Mouse (Mus musculus) v-Abl transformed pro-B cells (cell line): ENCODE measurements around the gene Zc3hav1.
"Not testable (repeated sequence)": the region's sequence is repeated elsewhere in the genome, so short reads cannot be mapped to it uniquely, and the experiment has no call there.

Experiments
- in situ Hi-C, 2 experiments: fragments of 400-800 bp; cut with MboI; formaldehyde crosslinking; loops; one replicate each; pipeline ENCODE4 v1.15.1; 2025; ENCODE audit not compliant: unreplicated experiment in 2 of 2

Zc3hav1 gene

GRCm38 (mm10) chr6:38353811-38354722 is at the start of gene Zc3hav1:
TSS of gene Zc3hav1 (minus strand) at chr6:38354603.
- in situ Hi-C loops = no loop called here

DNA sequence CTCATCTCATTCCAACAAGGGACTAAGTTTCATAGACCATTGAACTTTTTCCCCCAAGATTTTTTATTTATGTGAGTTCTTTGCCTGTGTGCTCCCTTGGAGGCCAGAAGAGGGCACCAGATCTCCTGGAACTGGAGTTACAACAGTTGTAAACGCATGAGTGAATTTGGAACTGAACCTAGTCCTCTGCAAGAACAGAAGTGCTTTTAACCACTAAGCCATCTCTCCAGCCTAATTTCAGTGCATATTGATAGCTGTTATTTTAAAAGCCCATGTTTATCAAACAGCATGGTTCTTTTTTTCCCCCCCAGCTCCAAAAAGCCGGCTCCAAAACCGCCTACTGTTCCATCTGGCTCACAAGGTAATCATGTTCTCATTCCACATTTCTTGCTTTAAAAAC is 35.3 kb upstream of the Zc3hav1 start:
- in situ Hi-C loops = loop anchor here (5.0 to 25.0 kb wide), 4 partner anchors 125 to 515 kb away; partner anchors contain the start of genes Hipk2 (in 1 of the 2) and Tbxas1 (in 1 of the 2)

DNA sequence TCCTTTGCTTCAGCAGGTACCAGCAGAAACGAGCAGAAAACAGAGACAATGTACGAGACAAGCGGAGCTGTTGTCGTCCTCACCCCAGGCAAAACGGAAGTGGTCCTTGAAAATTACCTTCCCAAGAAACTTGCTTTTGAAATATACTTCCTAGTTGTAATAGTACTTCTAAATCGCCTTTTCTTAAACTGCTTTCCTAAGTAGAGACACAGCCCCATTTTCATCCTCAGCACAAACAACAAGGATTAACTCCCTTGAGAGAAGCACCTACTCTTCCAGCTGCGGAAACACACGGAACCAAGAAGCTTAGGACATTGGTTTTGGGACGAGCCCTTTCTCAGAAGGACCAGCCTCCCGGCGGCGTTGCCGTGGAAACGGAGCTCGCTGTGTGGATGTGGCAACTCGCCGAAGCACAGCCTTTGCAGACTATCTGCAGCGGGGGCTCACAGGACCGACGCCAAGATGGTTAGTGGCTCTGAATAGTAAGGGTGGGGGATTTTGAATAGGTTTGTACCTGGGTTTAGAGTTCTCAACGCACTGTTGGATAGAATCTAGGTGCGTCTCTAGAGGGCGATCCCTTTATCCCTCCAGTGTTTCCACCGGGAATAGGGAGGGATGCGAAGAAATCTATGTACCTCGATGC is 26.8 kb upstream of the Zc3hav1 start, which contains the start of gene Ttc26:
Gene Ttc26, plus strand, starts transcription at position 341 of the 643 bp plus-strand sequence.
- in situ Hi-C loops = loop anchor here in 1 of 2 experiments (25.0 kb wide), 1 partner anchor 506 kb away; the partner anchor contains the start of genes Hipk2 and Tbxas1

DNA sequence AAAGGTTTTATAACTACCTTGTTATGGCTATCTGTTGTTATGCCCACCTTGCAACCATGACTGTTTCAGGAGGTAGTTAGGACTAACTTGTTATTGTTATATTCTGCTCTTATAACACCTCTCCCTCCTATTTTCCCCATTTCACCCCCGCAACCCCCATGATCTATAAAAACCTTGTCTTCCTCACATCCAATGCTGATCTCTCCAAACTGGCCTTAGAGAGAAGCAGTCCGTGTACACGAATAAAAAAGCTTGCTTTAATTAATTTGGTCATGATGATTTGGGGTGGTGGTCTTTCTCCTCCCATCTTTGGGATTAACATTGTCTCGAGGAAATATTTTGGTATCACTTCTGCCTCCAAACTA is 26.3 kb upstream of the Zc3hav1 start:
- in situ Hi-C loops = loop anchor here in 1 of 2 experiments (25.0 kb wide), 1 partner anchor 507 kb away; the partner anchor contains the start of genes Hipk2 and Tbxas1

- in situ Hi-C loops = no loop called here
These were observed 19.9 kb upstream of the Zc3hav1 start for GRCm38 (mm10) chr6:38374271-38374670.

DNA sequence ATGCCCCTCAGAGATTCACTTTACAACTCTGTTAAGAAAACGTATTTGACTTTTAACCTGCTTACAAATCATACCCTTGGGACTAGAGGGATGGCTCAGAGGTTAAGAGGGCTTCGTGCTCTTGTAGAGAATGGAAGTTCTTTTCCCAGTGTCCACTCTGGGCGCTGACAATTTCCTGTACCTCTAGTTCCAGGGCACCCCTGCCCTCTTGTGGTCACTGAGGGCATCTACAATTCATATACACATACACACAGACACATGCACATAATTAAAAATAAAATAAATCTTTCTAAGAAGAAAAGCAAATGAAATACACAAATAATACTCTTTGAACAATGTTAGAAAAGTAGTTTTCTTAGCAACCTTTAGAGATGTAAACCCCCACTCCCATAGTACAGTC is 15.5 kb upstream of the Zc3hav1 start:
- in situ Hi-C loops = no loop called here

GRCm38 (mm10) chr6:38364121-38364520 is 9.7 kb upstream of the Zc3hav1 start:
- in situ Hi-C loops = no loop called here

- in situ Hi-C loops = no loop called here
These were observed 9.0 kb upstream of the Zc3hav1 start for GRCm38 (mm10) chr6:38363370-38363769.

DNA sequence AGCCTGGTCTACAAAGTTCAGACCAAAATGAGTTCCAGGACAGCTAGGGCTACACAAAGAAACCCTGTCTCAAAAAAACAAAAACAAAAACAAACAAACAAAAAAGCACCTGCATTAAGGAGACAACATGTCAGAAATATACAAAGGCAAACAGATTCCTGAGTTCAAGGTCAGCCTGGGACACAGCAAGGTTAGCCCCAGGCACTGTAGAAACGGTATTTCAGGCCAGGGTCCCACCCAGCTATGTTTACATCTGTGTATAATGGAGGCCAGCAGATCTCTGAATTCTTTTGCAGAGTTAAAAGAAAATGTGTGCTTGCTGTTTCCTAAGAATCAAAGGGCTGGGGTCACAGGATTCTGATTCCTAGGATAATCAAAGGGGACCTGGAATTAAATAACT is 7.5 kb upstream of the Zc3hav1 start:
- in situ Hi-C loops = no loop called here

- in situ Hi-C loops = no loop called here
These were observed 6.7 kb upstream of the Zc3hav1 start for GRCm38 (mm10) chr6:38361065-38361464.

- in situ Hi-C loops = no loop called here
These were observed 5.5 kb upstream of the Zc3hav1 start for GRCm38 (mm10) chr6:38359736-38360499.

GRCm38 (mm10) chr6:38359044-38359735 is 4.8 kb upstream of the Zc3hav1 start:
- in situ Hi-C loops = not testable (repeated sequence)

GRCm38 (mm10) chr6:38358253-38359027 is 4.0 kb upstream of the Zc3hav1 start:
- in situ Hi-C loops = no loop called here

DNA sequence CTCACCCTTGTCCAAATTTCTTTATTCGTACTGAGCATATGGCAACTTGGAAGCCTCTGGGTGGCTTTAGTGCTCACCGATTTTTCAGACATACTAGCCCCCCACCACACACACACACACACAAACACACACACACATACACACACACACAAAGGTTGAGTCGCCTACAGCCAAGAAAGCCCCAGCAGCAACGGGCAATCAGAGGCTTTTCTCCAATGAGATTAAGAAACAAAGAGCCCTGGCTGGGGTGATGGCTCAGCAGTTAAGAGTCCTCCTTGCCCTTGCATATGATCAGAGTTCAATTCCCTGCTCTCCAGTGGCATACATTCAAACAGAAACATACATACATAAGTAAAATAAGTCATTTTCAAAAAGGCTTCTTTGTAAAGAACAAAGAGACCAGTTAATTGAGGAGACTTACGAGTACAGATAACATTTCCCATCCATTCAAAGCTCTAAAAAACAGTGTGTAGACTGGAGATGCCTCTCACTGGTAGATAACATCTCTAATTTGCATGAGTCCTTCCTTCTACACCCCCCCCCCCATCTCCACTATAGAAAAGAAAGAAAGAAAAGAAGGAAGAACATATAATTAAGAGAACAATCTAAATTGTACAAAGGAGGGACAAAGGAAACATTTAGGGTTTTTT is 3.3 kb upstream of the Zc3hav1 start:
- in situ Hi-C loops = no loop called here

GRCm38 (mm10) chr6:38356661-38357433 is 2.4 kb upstream of the Zc3hav1 start:
- in situ Hi-C loops = not testable (repeated sequence)

- in situ Hi-C loops = no loop called here
These were observed 1.5 kb upstream of the Zc3hav1 start for GRCm38 (mm10) chr6:38355862-38356261.

DNA sequence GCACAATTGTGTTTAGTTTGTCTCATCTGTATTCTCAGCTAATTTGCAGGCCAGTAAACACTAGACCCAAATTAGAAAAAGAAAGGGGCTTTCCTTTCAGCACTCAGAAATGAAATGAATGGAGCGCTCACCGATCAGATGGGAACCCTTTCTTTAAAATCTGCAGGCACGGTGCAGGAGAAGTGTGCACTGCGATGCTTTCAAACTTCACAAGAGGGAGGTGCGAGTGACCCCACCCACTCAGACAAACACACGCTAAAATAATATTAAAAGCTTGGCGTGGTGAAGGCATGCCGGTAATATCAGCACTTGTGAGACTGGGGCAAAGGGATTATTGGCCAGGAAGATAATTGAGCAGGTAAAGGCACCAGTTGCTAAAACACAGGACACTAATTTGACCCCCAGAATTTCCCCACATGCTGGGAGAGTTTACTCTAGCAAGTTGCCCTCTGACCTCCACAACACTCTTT is 986 bp upstream of the Zc3hav1 start:
- in situ Hi-C loops = no loop called here

GRCm38 (mm10) chr6:38354723-38355353 is 435 bp upstream of the Zc3hav1 start:
- in situ Hi-C loops = no loop called here
